ENCODE assay signal across 25 mouse cellular contexts in genomic region chr15:97929259-97929824, GRCm38 (mm10). TPM values are rescaled to one million over a fixed set of nuclear protein-coding genes. Genes with fewer than 3 reads are reported as not detected.
A peak's percentile ranks its signal among the peaks of the same experiment; 100 is the strongest.
DNase-seq lines count a peak whose midpoint lies in the region; ATAC-seq and TF ChIP-seq lines count a peak whose summit lies in the region.
"Had no signal": no experiment of that assay in that cellular context is flagged by ENCODE, and none has a peak within 500 bp of the region (broad histone marks: within the 10 kb centered on the region; RNA-seq: fewer than 3 reads in every experiment).

No protein-coding gene starts in this region.

- ATAC-seq in lung, embryonic 14.5 days (ENCODE audit: insufficient read depth): no peak
- ATAC-seq in intestine, embryonic 16.5 days: peak; percentile 86
- ATAC-seq: midbrain, embryonic 13.5 days had no signal

- TF ChIP-seq RAD21 in MEL (IDR thresholded peaks at IDR 0.05; ENCODE audit: low read depth, low read length): no peak

- no peaks in the 10 kb centered on the region for H3K9me3 ChIP-seq in lung, embryonic 14.5 days (ENCODE audit: low read depth, low read length)
- no peaks in the 10 kb centered on the region for H3K9me3 ChIP-seq in MEL (replicated peaks; ENCODE audit: insufficient read depth, low read length)
- H3K9me3 ChIP-seq in intestine, embryonic 16.5 days (ENCODE audit: control insufficient read depth, low read length): no peaks in the 10 kb centered on the region
- H3K9me3 ChIP-seq: embryonic facial prominence, embryonic 12.5 days; forebrain, embryonic 12.5 days; hindbrain, embryonic 15.5 days; limb, embryonic 15.5 days; midbrain, embryonic 13.5 days had no signal

- no peak overlapping the region for H3K27ac ChIP-seq in lung, embryonic 14.5 days (ENCODE audit: low read depth)
- H3K27ac ChIP-seq in MEL (ENCODE audit: control insufficient read depth, low read depth, low read length): no peak overlapping the region
- H3K27ac ChIP-seq in intestine, embryonic 16.5 days (ENCODE audit: low read length): peak overlapping the region; percentile 15; the same call in 1 of the 2 replicates
- peak overlapping the region; percentile 93 for H3K27ac ChIP-seq in small intestine, adult 2 months (ENCODE audit: insufficient read depth, low read depth, low read length)
- H3K27ac ChIP-seq: embryonic facial prominence, embryonic 12.5 days; forebrain, embryonic 12.5 days; heart, adult 2 months; hindbrain, embryonic 15.5 days; limb, embryonic 15.5 days; liver, embryonic 14.5 days; midbrain, embryonic 13.5 days had no signal

- H3K4me2 ChIP-seq in lung, embryonic 14.5 days: no peak overlapping the region
- 0 out of 2 replicates have a peak overlapping the region, but pooled peaks have one; percentile 9 for H3K4me2 ChIP-seq in intestine, embryonic 16.5 days (ENCODE audit: low read depth, low read length)
- H3K4me2 ChIP-seq: embryonic facial prominence, embryonic 12.5 days; forebrain, embryonic 12.5 days; hindbrain, embryonic 15.5 days; limb, embryonic 15.5 days; midbrain, embryonic 13.5 days had no signal

- H3K4me3 ChIP-seq in lung, embryonic 14.5 days (ENCODE audit: low read depth, low read length): no peak overlapping the region
- H3K4me3 ChIP-seq in MEL (ENCODE audit: control insufficient read depth in 1 of 2, insufficient read depth in 1 of 2, low read depth in 2 of 2, low read length in 2 of 2): no peak overlapping the region
- H3K4me3 ChIP-seq in intestine, embryonic 16.5 days (ENCODE audit: low read length): no peak overlapping the region
- no peak overlapping the region for H3K4me3 ChIP-seq in small intestine, adult 2 months (ENCODE audit: low read depth, low read length)
- H3K4me3 ChIP-seq: embryonic facial prominence, embryonic 12.5 days; forebrain, embryonic 12.5 days; heart, adult 2 months; hindbrain, embryonic 15.5 days; limb, embryonic 15.5 days; megakaryocyte, embryonic 14.5 days; midbrain, embryonic 13.5 days had no signal

- TF ChIP-seq EP300 in MEL (IDR thresholded peaks at IDR 0.05; ENCODE audit: low read depth in 1 of 2, low read length in 2 of 2): peak in 1 of 2 experiments; percentile 39; a peak in 1 of 4 replicates

- no peak overlapping the region for H3K9ac ChIP-seq in lung, embryonic 14.5 days
- H3K9ac ChIP-seq in MEL (ENCODE audit: control insufficient read depth, low read depth, low read length, poor library complexity, severe bottlenecking): no peak overlapping the region
- H3K9ac ChIP-seq in intestine, embryonic 16.5 days (ENCODE audit: low read depth, low read length): no peak overlapping the region
- H3K9ac ChIP-seq: embryonic facial prominence, embryonic 12.5 days; forebrain, embryonic 12.5 days; hindbrain, embryonic 15.5 days; limb, embryonic 15.5 days; liver, embryonic 14.5 days; midbrain, embryonic 13.5 days had no signal

- no peak for TF ChIP-seq CTCF in lung, embryonic 14.5 days (IDR thresholded peaks at IDR 0.05; ENCODE audit: low read depth)
- no peak for TF ChIP-seq CTCF in MEL (IDR thresholded peaks at IDR 0.05 in 2 of 3, conservative IDR thresholded peaks at IDR 0.05 in 1 of 3; ENCODE audit: control insufficient read depth in 1 of 3, insufficient read depth in 1 of 3, low read depth in 2 of 3, low read length in 3 of 3, poor library complexity in 1 of 3, severe bottlenecking in 1 of 3)
- TF ChIP-seq CTCF in small intestine, adult 2 months (IDR thresholded peaks at IDR 0.05; ENCODE audit: extremely low read depth, insufficient read length, insufficient replicate concordance, low read depth, low read length): no peak

- peaks cover 3% of the 10 kb centered on the region; the same call in 1 of the 2 replicates for H3K4me1 ChIP-seq in lung, embryonic 14.5 days (ENCODE audit: insufficient read depth)
- H3K4me1 ChIP-seq in MEL (ENCODE audit: control insufficient read depth in 1 of 2, insufficient read depth in 2 of 2, low read length in 2 of 2): no peaks in the 10 kb centered on the region
- H3K4me1 ChIP-seq in intestine, embryonic 16.5 days (ENCODE audit: control insufficient read depth, insufficient read depth, low read length): peaks cover 9% of the 10 kb centered on the region
- H3K4me1 ChIP-seq in small intestine, adult 2 months (ENCODE audit: control insufficient read depth, insufficient read depth, insufficient read length, low read length): peaks cover 45% of the 10 kb centered on the region
- H3K4me1 ChIP-seq: embryonic facial prominence, embryonic 12.5 days; forebrain, embryonic 12.5 days; hindbrain, embryonic 15.5 days; limb, embryonic 15.5 days; midbrain, embryonic 13.5 days had no signal

- no peak for TF ChIP-seq POLR2A in MEL (IDR thresholded peaks at IDR 0.05; ENCODE audit: control insufficient read depth in 1 of 2, insufficient read depth in 1 of 2, low read depth in 1 of 2, low read length in 2 of 2, poor library complexity in 1 of 2)
- no peak for TF ChIP-seq POLR2A in small intestine, adult 2 months (IDR thresholded peaks at IDR 0.05; ENCODE audit: low read depth, low read length)

- H3K27me3 ChIP-seq in lung, embryonic 14.5 days (ENCODE audit: insufficient read depth, low read length): no peaks in the 10 kb centered on the region
- H3K27me3 ChIP-seq in MEL (ENCODE audit: control insufficient read depth in 1 of 2, insufficient read depth in 2 of 2, low read length in 2 of 2): peaks cover 8 to 12% of the 10 kb centered on the region in 2 experiments
- no peaks in the 10 kb centered on the region for H3K27me3 ChIP-seq in intestine, embryonic 16.5 days (replicated peaks; ENCODE audit: control insufficient read depth, insufficient read depth, low read length)
- H3K27me3 ChIP-seq in small intestine, adult 2 months (ENCODE audit: control insufficient read depth, insufficient read depth, low read length): no peaks in the 10 kb centered on the region
- H3K27me3 ChIP-seq: embryonic facial prominence, embryonic 12.5 days; forebrain, embryonic 12.5 days; hindbrain, embryonic 15.5 days; limb, embryonic 15.5 days; midbrain, embryonic 13.5 days had no signal

- H3K36me3 ChIP-seq in lung, embryonic 14.5 days (ENCODE audit: insufficient read depth): no peaks in the 10 kb centered on the region
- H3K36me3 ChIP-seq in MEL (ENCODE audit: control insufficient read depth in 1 of 2, insufficient read depth in 2 of 2, low read length in 2 of 2): no peaks in the 10 kb centered on the region
- H3K36me3 ChIP-seq in intestine, embryonic 16.5 days (ENCODE audit: control insufficient read depth, insufficient read depth, low read length): no peaks in the 10 kb centered on the region
- H3K36me3 ChIP-seq in small intestine, adult 2 months (ENCODE audit: control insufficient read depth, insufficient read depth, low read length): no peaks in the 10 kb centered on the region
- H3K36me3 ChIP-seq: embryonic facial prominence, embryonic 12.5 days; forebrain, embryonic 12.5 days; hindbrain, embryonic 15.5 days; limb, embryonic 15.5 days; midbrain, embryonic 13.5 days had no signal

- WGBS in lung, embryonic 14.5 days: 30% methylated on average over 13 of the region's 13 CpGs
- 42% methylated on average over 13 of the region's 13 CpGs for whole genome bisulfite sequencing in intestine, embryonic 16.5 days
- 15% methylated on average over 13 of the region's 13 CpGs for WGBS in small intestine, adult 2 months

- no peaks in the 10 kb centered on the region for H3K79me2 ChIP-seq in MEL (ENCODE audit: control insufficient read depth, insufficient read depth, low read length, poor library complexity)

- DNase-seq in lung, embryonic 14.5 days: peak; percentile 31
- DNase-seq in lung, adult 18-20 months: no peak
- DNase-seq in MEL (ENCODE audit: low read depth, low spot score): peak; percentile 36
- no peak for DNase-seq in cerebellum, postnatal 25 days
- no peak for DNase-seq in spleen, postnatal 10 days (ENCODE audit: low spot score in 2 of 2)
- no peak for DNase-seq in cerebellum, postnatal 4 days (ENCODE audit: low spot score in 2 of 2)
- DNase-seq: adrenal gland, postnatal 14 days; cerebellum, adult 9-10 months; gastrocnemius, postnatal 36 days; heart, adult 2 months; kidney, adult 2 months; kidney, postnatal 10 days; left cerebral cortex, postnatal 4 days; right cerebral cortex, adult 18-20 months; thymus, postnatal 25 days had no signal

TF ChIP-seq in MEL, 35 proteins besides CTCF, POLR2A, EP300 and RAD21:
- 0 out of 2 replicates have a peak, but pooled peaks have one; percentile 8 for TF ChIP-seq TCF12 (IDR thresholded peaks at IDR 0.05; ENCODE audit: low read depth, low read length)
- TF ChIP-seq SMC3 (IDR thresholded peaks at IDR 0.05; ENCODE audit: low read depth, low read length): no peak

RNA-seq across cellular contexts. Expression of gene Vdr, which starts 18.9 kb away (rescaled TPM):
- 0.38 and 0.61 TPM in 2 replicates for polyA plus RNA-seq in lung, embryonic 14.5 days (2014; fragmentation: Nextera tagmentation; extraction: Ambion mirVana)
- total RNA-seq in MEL (2012; rRNA removed): 0.54 and 0.69 TPM in 2 replicates
- polyA plus RNA-seq in MEL (2012; ENCODE audit: insufficient read depth in 1 of 2, insufficient read length in 2 of 2, low read depth in 1 of 2, low replicate concordance in 2 of 2, missing spikeins in 1 of 2): 1 to 10 TPM in 1 of 2 experiments, not detected in 1; 1.9 TPM
- polyA plus RNA-seq in intestine, embryonic 16.5 days (2015; fragmentation: Nextera tagmentation; extraction: Ambion mirVana): 2.4 TPM in 2 replicates
- 100 and 151 TPM in 2 replicates for polyA plus RNA-seq in small intestine, adult 2 months (2012; rRNA removed)
- total RNA-seq: monocyte, adult 5-6 weeks had no signal
- polyA plus RNA-seq: midbrain, embryonic 13.5 days had no signal

RNA-seq across cellular contexts. Expression of gene Tmem106c, which starts 34.7 kb away (rescaled TPM):
- polyA plus RNA-seq in lung, embryonic 14.5 days (2014; fragmentation: Nextera tagmentation; extraction: Ambion mirVana): 31.4 and 35.1 TPM in 2 replicates
- 54.3 and 57.9 TPM in 2 replicates for total RNA-seq in MEL (2012; rRNA removed)
- polyA plus RNA-seq in MEL (2012; ENCODE audit: insufficient read depth in 1 of 2, insufficient read length in 2 of 2, low read depth in 1 of 2, low replicate concordance in 2 of 2, missing spikeins in 1 of 2): 100 to 1,000 TPM in 1 of 2 experiments, not detected in 1; 121 TPM
- 47.5 and 51.6 TPM in 2 replicates for polyA plus RNA-seq in intestine, embryonic 16.5 days (2015; fragmentation: Nextera tagmentation; extraction: Ambion mirVana)
- polyA plus RNA-seq in small intestine, adult 2 months (2012; rRNA removed): 7.1 and 8.6 TPM in 2 replicates

Comparison
In these comparisons a context has a peak if more than half of its experiments do, and no peak if none do; other contexts are left out.
1. DNase-seq: peak in lung, embryonic 14.5 days (single experiment) and MEL (single experiment); none in lung, adult 18-20 months (0 of 2), cerebellum, postnatal 25 days (0 of 2), spleen, postnatal 10 days (0 of 2) and cerebellum, postnatal 4 days (0 of 2).
2. H3K27ac ChIP-seq: peak in intestine, embryonic 16.5 days (single experiment) and small intestine, adult 2 months (single experiment); none in lung, embryonic 14.5 days (single experiment) and MEL (single experiment).
3. RNA of gene Vdr, which starts 18.9 kb away (polyA plus RNA-seq): 100 to 151 TPM in small intestine, adult 2 months; 2.4 TPM in intestine, embryonic 16.5 days, 1.9 TPM in MEL and 0.38 to 0.61 TPM in lung, embryonic 14.5 days; every median in the first group is over 10 times any median in the second.